Mouse (Mus musculus) limb, embryonic 11.5 days (tissue): ENCODE measurements around the gene Focad. TPM values are rescaled to one million over a fixed set of nuclear protein-coding genes. Genes with fewer than 3 reads are reported as not detected.

Experiments
- ATAC-seq: fragments of 200-750 bp; cut with Nextera tagmentation; 2 replicates; pipeline ENCODE4 v1.8.0; 2017; ENCODE audit warnings: low read depth; ENCODE audit not compliant: insufficient number of reproducible peaks, low FRiP score, low TSS enrichment
- DNase-seq: peaks from one replicate; pipeline ENCODE4 v3.0.0-alpha.2; 2015; ENCODE audit warnings: low spot score
- H3K27ac ChIP-seq: fragments of 300-500 bp; sonication (generic); replicated peaks from 2 replicates; pipeline ENCODE4 v1.5.1; 2014; ENCODE audit warnings: low read depth, mild to moderate bottlenecking, low read length
- H3K27me3 ChIP-seq: fragments of 300-500 bp; sonication (generic); 2 replicates; pipeline ENCODE4 v1.6.1; 2014; ENCODE audit warnings: mild to moderate bottlenecking, low read length, mixed read lengths; ENCODE audit not compliant: control insufficient read depth, insufficient read depth
- H3K36me3 ChIP-seq: fragments of 300-500 bp; sonication (generic); 2 replicates; pipeline ENCODE4 v1.6.1; 2014; ENCODE audit warnings: mild to moderate bottlenecking, low read length, moderate library complexity, mixed read lengths; ENCODE audit not compliant: control insufficient read depth, insufficient read depth
- H3K4me1 ChIP-seq: fragments of 300-500 bp; sonication (generic); 2 replicates; pipeline ENCODE4 v1.6.1; 2014; ENCODE audit warnings: low read length, mixed read lengths; ENCODE audit not compliant: control insufficient read depth, insufficient read depth
- H3K4me2 ChIP-seq: fragments of 300-500 bp; sonication (generic); 2 replicates; pipeline ENCODE4 v1.6.1; 2014; ENCODE audit warnings: low read depth, mild to moderate bottlenecking, moderate library complexity; ENCODE audit not compliant: severe bottlenecking
- H3K4me3 ChIP-seq: fragments of 300-500 bp; sonication (generic); 2 replicates; pipeline ENCODE4 v1.5.1; 2014; ENCODE audit warnings: low read depth, low read length
- H3K9ac ChIP-seq: fragments of 300-500 bp; sonication (generic); 2 replicates; pipeline ENCODE4 v1.6.1; 2014; ENCODE audit warnings: mild to moderate bottlenecking, low read length
- H3K9me3 ChIP-seq: fragments of 300-500 bp; sonication (generic); 2 replicates; pipeline ENCODE4 v1.6.1; 2016; ENCODE audit warnings: low read length; ENCODE audit not compliant: control insufficient read depth
- WGBS: fragments of 180-500 bp; shearing (Covaris S2); extraction: QIAGEN DNeasy Blood & Tissue Kit; methylation state at CpG from one replicate; pipeline ENCODE4 v1.1.7; 2014; 5-methylcytosine and 5-hydroxymethylcytosine counted together
- polyA plus RNA-seq: library from polyadenylated mRNA; unstranded; fragments of >200 nt; fragmentation: Nextera tagmentation; extraction: Ambion mirVana; gene quantifications from 2 replicates; pipeline ENCODE4 v1.2.1, GENCODE M21; 2014

Gene Focad
- polyA plus RNA-seq, 1 experiment from 2014 or later: 13.9 TPM

DNA sequence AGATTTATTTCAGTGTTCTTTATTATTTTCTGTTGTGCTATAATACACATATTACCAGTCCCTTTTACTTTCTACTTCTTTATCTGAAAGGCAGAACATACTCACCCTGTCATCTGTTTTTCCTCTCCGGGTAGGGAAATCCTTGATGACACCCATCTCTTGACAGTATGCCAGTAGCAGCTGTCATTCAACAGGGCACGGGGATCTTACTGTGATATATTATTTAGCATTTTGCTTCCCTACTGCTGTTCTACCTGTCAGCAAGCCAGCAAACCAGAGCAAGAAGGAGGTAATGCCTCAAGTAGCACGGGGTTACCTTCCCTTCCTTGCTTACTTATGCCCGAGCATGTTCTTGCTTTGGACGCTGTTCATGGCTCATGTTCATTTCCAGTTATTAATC is 99.8 kb downstream of the Focad start:
- WGBS: 91% methylated on average over 5 of the region's 5 CpGs
- no peak for DNase-seq
- ATAC-seq: no peak

DNA sequence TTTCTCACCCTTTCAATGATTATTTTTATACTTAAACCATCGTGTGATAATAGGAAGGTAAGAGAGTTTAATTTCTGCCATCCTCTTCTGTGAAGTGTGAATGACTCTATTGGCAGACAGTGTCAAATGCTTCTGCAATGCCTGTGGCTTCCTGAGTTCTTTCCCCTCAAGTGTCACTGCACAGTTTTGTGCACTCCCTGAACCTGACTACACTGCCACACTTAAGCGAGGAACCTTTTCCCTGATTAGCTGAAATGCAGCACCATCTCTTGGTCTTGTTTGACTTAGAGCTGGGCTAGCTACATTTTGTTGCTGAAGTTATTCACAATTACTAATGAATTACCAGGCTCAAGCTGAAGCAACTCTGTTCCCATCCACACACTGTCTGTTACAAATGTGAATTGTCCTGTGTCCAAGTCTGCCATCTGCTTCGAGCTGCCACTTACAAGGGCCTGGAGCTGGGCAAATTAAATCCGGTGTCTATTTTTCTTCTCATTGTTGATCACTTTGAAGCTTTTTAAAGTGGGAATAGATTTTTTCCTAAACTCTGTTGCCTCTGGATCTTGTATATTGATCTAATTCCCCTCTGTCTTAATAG is 101.6 kb downstream of the Focad start:
- no peaks in the 10 kb centered on the region for H3K36me3 ChIP-seq
- H3K9me3 ChIP-seq: no peaks in the 10 kb centered on the region
- no peaks in the 10 kb centered on the region for H3K4me1 ChIP-seq
- 90% methylated on average over 4 of the region's 4 CpGs for WGBS
- no peak overlapping the region for H3K27ac ChIP-seq
- no peak overlapping the region for H3K9ac ChIP-seq
- H3K4me2 ChIP-seq: no peak overlapping the region
- no peak overlapping the region for H3K4me3 ChIP-seq
- H3K27me3 ChIP-seq: no peaks in the 10 kb centered on the region
- ATAC-seq: no peak
- no peak for DNase-seq

More for the DNA sequence above, 99.8 kb downstream of the Focad start:
- Histone ChIP-seq H3K4me3 (no peak overlapping the region), H3K36me3 (no peaks in the 10 kb centered on the region), H3K9me3 (no peaks in the 10 kb centered on the region), H3K4me1 (no peaks in the 10 kb centered on the region), H3K4me2 (no peak overlapping the region), H3K27ac (no peak overlapping the region), H3K27me3 (no peaks in the 10 kb centered on the region), H3K9ac (no peak overlapping the region)

DNA sequence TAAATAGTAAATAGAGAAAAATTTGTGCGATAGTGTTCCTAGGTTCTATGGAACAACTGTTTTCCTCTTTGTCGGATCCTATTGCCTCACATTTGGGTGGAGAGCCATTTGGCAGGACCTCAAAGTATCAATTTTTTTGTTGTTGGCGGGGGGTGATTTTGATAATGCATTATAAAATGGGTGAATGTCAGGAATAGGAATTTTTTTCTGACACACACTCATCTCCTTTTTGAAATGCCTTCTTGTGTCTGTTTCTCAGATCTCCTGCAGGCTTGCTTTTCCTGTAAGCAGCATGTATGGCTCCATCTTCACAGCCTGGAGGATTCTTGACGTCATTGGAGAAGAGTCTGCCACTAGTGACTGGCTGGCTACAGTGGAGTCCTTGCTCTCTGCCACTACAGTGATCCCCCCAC is 102.1 kb downstream of the Focad start:
- WGBS: 92% methylated on average over 4 of the region's 4 CpGs
- DNase-seq (no peak), ATAC-seq (no peak)
- no peak overlapping the region for H3K4me3 ChIP-seq
- H3K4me2 ChIP-seq: no peak overlapping the region
- H3K27me3 ChIP-seq: no peaks in the 10 kb centered on the region
- H3K9me3 ChIP-seq: no peaks in the 10 kb centered on the region
- no peaks in the 10 kb centered on the region for H3K4me1 ChIP-seq
- no peaks in the 10 kb centered on the region for H3K36me3 ChIP-seq
- no peak overlapping the region for H3K27ac ChIP-seq
- H3K9ac ChIP-seq: no peak overlapping the region

DNA sequence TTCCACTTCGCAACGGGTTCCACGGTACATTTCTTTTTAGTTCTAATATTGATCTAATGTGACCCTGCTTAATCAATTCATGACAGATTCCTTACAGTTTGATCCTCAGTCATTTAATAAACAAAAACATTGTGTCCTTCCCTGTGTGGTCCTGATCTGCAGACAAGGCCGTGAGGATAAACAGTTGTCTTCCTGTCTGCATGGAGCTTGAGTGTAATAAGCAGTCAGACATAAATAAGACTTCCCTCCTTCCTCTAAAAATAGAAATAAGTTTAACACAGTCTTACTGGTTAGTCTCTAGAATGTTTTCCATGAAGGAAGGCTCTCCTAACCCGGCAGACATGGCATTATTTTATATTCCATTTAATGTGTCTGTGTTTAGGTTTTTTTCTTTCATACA is 102.8 kb downstream of the Focad start:
- ATAC-seq (no peak), DNase-seq (no peak)
- WGBS: 90% methylated on average over 5 of the region's 5 CpGs
- Histone ChIP-seq H3K9ac (no peak overlapping the region), H3K4me3 (no peak overlapping the region), H3K27ac (no peak overlapping the region), H3K4me1 (no peaks in the 10 kb centered on the region), H3K4me2 (no peak overlapping the region), H3K27me3 (no peaks in the 10 kb centered on the region), H3K36me3 (no peaks in the 10 kb centered on the region), H3K9me3 (no peaks in the 10 kb centered on the region)

DNA sequence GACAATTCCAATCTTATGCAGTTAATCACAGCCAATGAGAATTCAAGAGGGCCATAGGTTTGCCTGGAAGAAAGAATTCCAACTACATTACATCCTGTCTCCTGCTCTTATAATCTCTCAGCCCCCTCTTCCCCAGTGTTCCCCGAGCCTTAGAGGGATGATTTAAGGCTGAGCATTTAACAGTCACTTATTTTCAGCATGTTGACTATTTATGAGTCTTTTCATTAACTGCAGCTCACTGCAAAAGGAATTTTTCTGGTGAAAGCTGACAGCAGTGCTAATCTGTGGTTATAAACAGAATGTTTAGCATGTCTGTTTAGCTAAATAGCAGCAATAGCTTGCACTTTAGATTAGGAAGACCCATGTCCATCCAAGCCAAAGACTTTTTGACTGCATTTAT is 104.8 kb downstream of the Focad start:
- Histone ChIP-seq H3K9ac (no peak overlapping the region), H3K9me3 (no peaks in the 10 kb centered on the region), H3K4me3 (no peak overlapping the region), H3K36me3 (no peaks in the 10 kb centered on the region), H3K4me1 (no peaks in the 10 kb centered on the region), H3K4me2 (no peak overlapping the region), H3K27me3 (no peaks in the 10 kb centered on the region), H3K27ac (no peak overlapping the region)
- DNase-seq: no peak
- ATAC-seq: no peak
- 63% methylated on average over 1 of the region's 1 CpGs for WGBS

DNA sequence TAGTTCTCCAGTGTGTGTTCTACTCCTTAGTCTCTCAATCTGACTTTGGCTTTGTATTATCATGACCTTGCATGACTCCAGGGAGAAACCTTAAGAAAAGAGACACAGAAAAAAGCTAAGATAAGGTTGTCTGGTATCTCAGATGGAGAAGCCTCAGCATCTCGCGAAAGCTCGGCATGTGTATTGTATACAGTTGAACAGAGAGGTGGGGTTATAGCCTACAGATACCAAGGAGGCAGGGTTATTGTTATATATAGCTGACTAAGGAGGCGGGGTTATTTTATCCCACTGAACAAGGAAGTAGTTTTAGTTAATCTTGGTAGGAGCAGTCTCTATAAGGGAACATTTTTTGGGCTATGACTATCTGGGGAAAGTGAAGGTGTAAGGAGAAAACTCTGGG is 106.6 kb downstream of the Focad start:
- no peaks in the 10 kb centered on the region for H3K9me3 ChIP-seq
- 97% methylated on average over 4 of the region's 4 CpGs for WGBS

DNA sequence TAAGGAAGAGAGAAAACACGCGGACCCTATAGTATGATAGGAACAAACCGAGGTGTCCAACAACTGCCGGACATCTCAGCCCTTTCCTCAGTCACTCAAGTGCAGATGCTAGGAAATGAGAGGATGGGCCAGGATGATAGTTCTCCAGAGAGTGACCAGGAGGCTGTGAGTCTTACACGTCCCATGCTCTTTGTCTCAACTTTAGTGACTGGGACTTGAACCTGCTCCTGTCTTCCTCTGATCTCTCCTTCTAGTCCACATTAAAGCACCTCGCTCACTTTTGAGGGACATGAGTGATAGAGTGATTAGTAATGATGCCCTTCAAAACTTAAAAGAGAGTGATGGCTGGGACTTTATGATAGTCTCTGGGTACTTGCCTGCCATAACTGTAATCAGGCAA is 114.2 kb downstream of the Focad start:
- ATAC-seq: no peak
- Histone ChIP-seq H3K36me3 (no peaks in the 10 kb centered on the region), H3K4me2 (no peak overlapping the region), H3K27me3 (no peaks in the 10 kb centered on the region), H3K4me1 (no peaks in the 10 kb centered on the region), H3K9ac (no peak overlapping the region), H3K27ac (no peak overlapping the region), H3K9me3 (no peaks in the 10 kb centered on the region), H3K4me3 (no peak overlapping the region)
- WGBS: 91% methylated on average over 6 of the region's 6 CpGs
- no peak for DNase-seq

More for the DNA sequence above, 106.6 kb downstream of the Focad start:
- Histone ChIP-seq H3K36me3 (no peaks in the 10 kb centered on the region), H3K27me3 (no peaks in the 10 kb centered on the region), H3K4me1 (no peaks in the 10 kb centered on the region), H3K9ac (no peak overlapping the region), H3K27ac (no peak overlapping the region), H3K4me2 (no peak overlapping the region), H3K4me3 (no peak overlapping the region)
- DNase-seq (no peak), ATAC-seq (no peak)

DNA sequence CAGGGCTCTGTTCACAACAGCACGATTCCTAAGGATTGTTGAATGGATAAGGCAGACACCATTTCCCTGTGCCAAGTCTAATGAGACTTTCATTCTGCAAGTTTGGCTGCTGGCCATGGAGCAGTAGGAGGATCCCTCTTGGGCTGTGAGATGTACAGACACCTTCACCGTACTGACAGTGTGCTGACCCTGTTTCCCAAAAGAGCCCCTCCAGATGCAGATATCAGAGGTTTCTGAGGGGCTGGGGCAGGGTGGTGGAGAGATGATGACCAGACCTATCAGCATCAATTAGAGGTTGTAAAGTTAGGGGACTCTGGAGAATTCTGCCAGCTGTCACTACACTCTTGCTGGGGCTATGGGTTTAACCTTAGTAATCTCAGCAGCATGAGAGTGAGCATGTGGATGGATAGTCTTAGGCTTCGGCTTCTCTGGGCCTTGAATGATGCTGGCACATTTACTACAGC is 115.0 kb downstream of the Focad start:
- no peaks in the 10 kb centered on the region for H3K36me3 ChIP-seq
- ATAC-seq (no peak; the same call in 1 of the 2 replicates), DNase-seq (no peak)
- H3K4me1 ChIP-seq: no peaks in the 10 kb centered on the region
- WGBS: 56% methylated on average over 3 of the region's 3 CpGs
- no peak overlapping the region for H3K27ac ChIP-seq
- no peak overlapping the region for H3K9ac ChIP-seq
- H3K4me3 ChIP-seq: no peak overlapping the region
- H3K9me3 ChIP-seq: no peaks in the 10 kb centered on the region
- H3K27me3 ChIP-seq: no peaks in the 10 kb centered on the region
- H3K4me2 ChIP-seq: no peak overlapping the region

DNA sequence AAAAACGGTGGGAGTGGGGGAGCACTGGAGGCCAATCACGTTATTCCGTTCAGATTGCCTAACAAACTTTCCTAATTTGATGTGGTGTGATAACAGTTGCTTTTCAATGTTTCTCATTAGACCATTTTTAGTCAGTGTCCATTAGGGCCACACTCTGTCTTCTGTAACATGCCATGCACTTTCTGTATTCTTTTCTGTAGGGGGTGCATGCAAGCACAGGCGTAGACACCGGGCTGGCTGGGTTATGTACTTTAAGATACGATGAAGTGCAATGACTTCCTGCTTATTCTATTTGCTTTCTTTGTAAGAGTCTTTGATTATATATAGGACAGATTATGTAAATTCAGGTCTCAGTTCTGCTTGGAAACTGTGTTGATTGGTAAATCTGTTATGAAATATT is 116.2 kb downstream of the Focad start:
- H3K27ac ChIP-seq: no peak overlapping the region
- H3K9ac ChIP-seq: no peak overlapping the region
- no peak overlapping the region for H3K4me3 ChIP-seq
- H3K36me3 ChIP-seq: no peaks in the 10 kb centered on the region
- ATAC-seq: no peak
- no peaks in the 10 kb centered on the region for H3K27me3 ChIP-seq
- no peak overlapping the region for H3K4me2 ChIP-seq
- DNase-seq: no peak
- WGBS: 83% methylated on average over 6 of the region's 6 CpGs
- no peaks in the 10 kb centered on the region for H3K9me3 ChIP-seq
- no peaks in the 10 kb centered on the region for H3K4me1 ChIP-seq
